Mouse (Mus musculus) cerebellum, adult 9-11 months (tissue): ENCODE data around the gene Creld1.

Source experiments
- DNase-seq: peaks from one replicate; pipeline ENCODE4 v3.0.0; 2022

The Creld1 gene

GRCm38 (mm10) chr6:113513944-113514343 lies 30.8 kb downstream of the Creld1 start:
- DNase-seq: no peak

GRCm38 (mm10) chr6:113514600-113514999 lies 31.5 kb downstream of the Creld1 start:
- no peak for DNase-seq

DNA sequence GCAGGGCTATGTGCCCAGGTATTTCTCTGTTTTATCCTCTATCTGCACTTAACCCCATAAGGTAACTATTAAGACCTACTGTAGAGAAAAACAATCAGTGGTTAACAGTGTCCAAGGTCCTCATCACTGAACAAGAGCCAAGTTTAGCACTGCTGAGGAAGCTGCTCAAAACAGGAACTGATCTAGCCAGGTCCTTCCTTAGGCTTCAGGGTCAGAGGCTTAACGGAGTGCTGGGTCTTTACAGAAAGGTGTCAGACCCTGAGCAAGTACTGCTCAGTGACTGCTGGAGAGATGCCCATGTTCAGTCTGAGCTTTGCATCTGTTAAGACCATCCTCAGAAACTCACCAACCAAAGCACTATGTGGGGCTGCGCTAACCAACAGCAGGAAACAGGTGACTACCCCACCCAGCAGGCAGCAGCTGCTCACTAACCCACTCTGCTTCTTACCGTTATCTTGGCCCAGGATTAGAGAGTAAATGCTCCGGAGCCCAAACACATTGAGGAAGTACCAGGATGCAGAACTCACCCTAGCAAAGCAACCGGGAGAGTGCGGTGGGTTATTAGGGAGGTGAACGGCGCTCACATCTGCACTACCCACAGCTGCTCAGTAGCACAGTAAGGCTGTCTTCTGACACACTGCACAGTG lies 34.5 kb downstream of the Creld1 start:
- no peak for DNase-seq

GRCm38 (mm10) chr6:113522310-113522709 lies 39.2 kb downstream of the Creld1 start:
- DNase-seq: no peak

- DNase-seq: no peak
Observed at GRCm38 (mm10) chr6:113523420-113523819, 40.3 kb downstream of the Creld1 start.

DNA sequence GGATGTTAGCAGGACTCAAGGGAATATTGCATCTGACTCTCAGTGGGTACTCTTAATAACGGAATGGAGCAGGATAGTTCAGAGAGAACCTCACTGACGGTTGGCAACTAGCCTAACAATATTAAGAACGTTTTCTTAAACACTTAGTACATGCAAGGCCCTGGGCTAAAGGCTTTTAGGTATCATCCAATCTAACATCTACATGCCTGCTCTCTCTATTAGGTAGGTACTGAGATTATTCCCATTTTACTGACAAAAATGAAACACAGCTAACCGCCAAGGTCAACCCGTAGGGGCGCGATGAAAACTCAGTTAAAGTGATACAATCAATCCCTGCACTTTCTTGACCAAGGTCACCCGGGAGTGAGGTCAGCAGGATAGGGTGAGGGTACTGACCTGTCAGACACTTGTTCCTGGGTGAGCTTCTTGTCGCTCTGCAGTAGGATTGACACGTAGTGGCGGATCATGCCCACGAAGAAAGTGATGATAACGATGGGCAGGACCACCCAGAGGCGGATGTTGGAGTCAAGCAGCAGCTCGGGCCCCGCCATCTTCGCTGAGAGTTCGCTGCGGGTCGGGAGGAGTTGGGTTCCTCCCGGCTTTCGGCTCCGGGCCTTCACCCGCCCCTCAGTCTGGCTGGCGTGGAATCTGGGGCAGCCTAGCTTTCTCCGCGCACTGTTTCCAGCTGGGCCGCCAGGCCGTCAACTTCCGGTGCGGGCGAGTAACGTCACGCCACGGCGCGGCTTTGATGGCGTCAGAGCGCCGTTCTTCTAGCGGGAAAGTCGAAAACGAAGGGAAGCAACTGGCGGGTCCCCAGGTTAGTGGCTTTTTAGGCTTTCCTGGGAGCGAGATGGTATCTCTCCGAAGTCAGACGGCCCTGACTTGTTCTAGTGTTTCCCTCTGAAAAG lies 48.1 kb downstream of the Creld1 start, which contains the start of the genes Emc3 and Fancd2:
Gene Emc3, minus strand, starts transcription at position 721 of the 908 bp plus-strand sequence.
Gene Fancd2, plus strand, starts transcription at position 751 of the 908 bp plus-strand sequence.
- peak; percentile 88 for DNase-seq

DNA sequence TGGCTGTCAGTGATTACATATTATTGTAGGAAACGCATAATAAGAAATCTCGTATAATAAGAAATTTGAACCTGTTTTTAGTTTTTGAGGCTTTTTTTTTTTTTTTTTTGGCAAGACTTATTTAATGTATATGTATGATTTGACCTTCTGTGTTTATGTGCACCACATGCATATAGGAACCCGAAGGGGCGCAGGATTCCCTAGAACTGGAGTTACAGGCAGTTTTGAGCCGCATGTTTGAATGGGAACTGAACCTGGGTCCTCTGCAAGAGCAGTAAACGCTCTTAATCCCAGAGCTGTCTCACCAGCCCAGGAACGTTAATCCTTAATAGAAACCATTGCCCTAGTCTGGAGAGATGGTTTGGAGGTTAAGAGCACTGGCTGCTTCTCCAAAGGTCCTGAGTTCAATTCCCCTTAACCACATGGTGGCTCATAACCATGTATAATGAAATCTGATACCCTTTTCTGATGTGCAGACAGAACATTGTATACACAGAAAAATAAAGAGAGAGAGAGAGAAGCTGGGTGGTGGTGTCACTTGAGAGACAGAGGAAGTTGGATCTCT lies 48.8 kb downstream of the Creld1 start:
- no peak for DNase-seq

- no peak for DNase-seq
Observed at GRCm38 (mm10) chr6:113534886-113535285, 51.8 kb downstream of the Creld1 start.

GRCm38 (mm10) chr6:113541610-113542009 lies 58.5 kb downstream of the Creld1 start:
- no peak for DNase-seq
